Mouse (Mus musculus) bone marrow, adult 2 months (tissue): ENCODE measurements at regions not wholly inside any gene's neighbourhood (a gene's known extent, or its start where the extent isn't known, plus 50 kb on each side); places are given as distances from the start of the nearest gene placed in this dataset.

Experiments
- CTCF ChIP-seq: fragments of 200-500 bp; IDR thresholded peaks from 2 replicates; pipeline ENCODE4 v1.5.1; 2011; ENCODE audit warnings: low read length, control low read depth; ENCODE audit not compliant: control insufficient read depth, insufficient read depth
- POLR2A ChIP-seq: fragments of 200-500 bp; IDR thresholded peaks from 2 replicates; pipeline ENCODE4 v1.6.1; 2011; ENCODE audit warnings: low read depth, mild to moderate bottlenecking, control low read depth, low read length, borderline replicate concordance; ENCODE audit not compliant: control insufficient read depth

DNA sequence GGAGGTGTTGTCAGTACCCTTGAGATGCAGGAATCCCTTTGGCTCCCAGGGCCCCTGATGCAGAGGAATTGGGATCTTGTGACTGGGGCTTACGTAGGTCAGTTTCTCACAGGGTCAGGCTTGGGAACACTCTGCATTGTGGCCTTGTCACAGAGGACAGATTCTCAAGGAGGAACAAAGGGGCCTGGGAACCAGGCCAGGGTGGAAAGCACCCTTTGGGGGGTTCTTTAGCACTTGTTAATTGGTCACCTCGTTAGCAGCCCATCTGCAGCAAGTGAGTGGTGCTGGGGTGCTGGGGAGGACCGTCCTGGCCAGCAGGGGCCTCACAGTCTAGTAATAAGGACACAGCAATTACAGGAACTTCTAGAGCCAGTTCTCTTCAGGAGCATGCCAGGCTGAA, 85.3 kb upstream of the Gm4791 start:
- TF ChIP-seq CTCF = no peak
- TF ChIP-seq POLR2A = no peak
